Mouse (Mus musculus): Measurements from ENCODE around the gene Cxcl17. TPM values are rescaled to one million over a fixed set of nuclear protein-coding genes. Genes with fewer than 3 reads are reported as not detected.
"Not testable (repeated sequence)": the region's sequence is repeated elsewhere in the genome, so short reads cannot be mapped to it uniquely, and the experiment has no call there.

The Cxcl17 gene
- polyA plus RNA-seq, 1 experiment, result not detected

- TF ChIP-seq GATA1 (IDR thresholded peaks at IDR 0.05; ENCODE audit: low read length) (no peak), TAL1 (IDR thresholded peaks at IDR 0.05; ENCODE audit: low read length) (no peak)
- no peaks in the 10 kb centered on the region for H3K27me3 ChIP-seq (ENCODE audit: control insufficient read depth)
- H3K36me3 ChIP-seq (ENCODE audit: control insufficient read depth), result no peaks in the 10 kb centered on the region
- H3K4me3 ChIP-seq (replicated peaks), result no peak overlapping the region
- no peaks in the 10 kb centered on the region for H3K9me3 ChIP-seq (ENCODE audit: control insufficient read depth, low read length)
- H3K4me1 ChIP-seq (ENCODE audit: control insufficient read depth), result no peaks in the 10 kb centered on the region
Measured at GRCm38 (mm10) chr7:25409114-25409760, 3.4 kb downstream of the Cxcl17 start.

GRCm38 (mm10) chr7:25406468-25406867 lies 6.2 kb downstream of the Cxcl17 start:
- Histone ChIP-seq H3K27me3 (ENCODE audit: control insufficient read depth) (no peaks in the 10 kb centered on the region), H3K36me3 (ENCODE audit: control insufficient read depth) (no peaks in the 10 kb centered on the region), H3K4me3 (replicated peaks) (no peak overlapping the region), H3K4me1 (ENCODE audit: control insufficient read depth) (peaks cover 9% of the 10 kb centered on the region), H3K9me3 (ENCODE audit: control insufficient read depth, low read length) (no peaks in the 10 kb centered on the region)
- no peak for TF ChIP-seq TAL1 (IDR thresholded peaks at IDR 0.05; ENCODE audit: low read length)
- no peak for TF ChIP-seq GATA1 (IDR thresholded peaks at IDR 0.05; ENCODE audit: low read length)

- Histone ChIP-seq H3K9me3 (ENCODE audit: control insufficient read depth, low read length) (no peaks in the 10 kb centered on the region), H3K4me3 (replicated peaks) (no peak overlapping the region), H3K4me1 (ENCODE audit: control insufficient read depth) (peaks cover 9% of the 10 kb centered on the region), H3K27me3 (ENCODE audit: control insufficient read depth) (no peaks in the 10 kb centered on the region), H3K36me3 (ENCODE audit: control insufficient read depth) (no peaks in the 10 kb centered on the region)
- TF ChIP-seq TAL1 (IDR thresholded peaks at IDR 0.05; ENCODE audit: low read length) (no peak), GATA1 (IDR thresholded peaks at IDR 0.05; ENCODE audit: low read length) (no peak)
Measured at GRCm38 (mm10) chr7:25402671-25403101, 10.0 kb downstream of the Cxcl17 start.

- TF ChIP-seq GATA1 (IDR thresholded peaks at IDR 0.05; ENCODE audit: low read length) (no peak), TAL1 (IDR thresholded peaks at IDR 0.05; ENCODE audit: low read length) (no peak)
- H3K36me3 ChIP-seq (ENCODE audit: control insufficient read depth), result no peaks in the 10 kb centered on the region
- H3K4me1 ChIP-seq (ENCODE audit: control insufficient read depth), result peaks cover 9% of the 10 kb centered on the region
Measured at GRCm38 (mm10) chr7:25401986-25402385, 10.7 kb downstream of the Cxcl17 start.

GRCm38 (mm10) chr7:25401551-25401950 lies 11.1 kb downstream of the Cxcl17 start:
- TF ChIP-seq GATA1 (IDR thresholded peaks at IDR 0.05; ENCODE audit: low read length) (no peak), TAL1 (IDR thresholded peaks at IDR 0.05; ENCODE audit: low read length) (no peak)
- Histone ChIP-seq H3K9me3 (ENCODE audit: control insufficient read depth, low read length) (no peaks in the 10 kb centered on the region), H3K27me3 (ENCODE audit: control insufficient read depth) (no peaks in the 10 kb centered on the region), H3K4me3 (replicated peaks) (no peak overlapping the region), H3K36me3 (ENCODE audit: control insufficient read depth) (no peaks in the 10 kb centered on the region), H3K4me1 (ENCODE audit: control insufficient read depth) (peaks cover 11% of the 10 kb centered on the region)

More at GRCm38 (mm10) chr7:25401986-25402385, 10.7 kb downstream of the Cxcl17 start:
- H3K27me3 ChIP-seq (ENCODE audit: control insufficient read depth), result no peaks in the 10 kb centered on the region
- H3K4me3 ChIP-seq (replicated peaks), result no peak overlapping the region
- no peaks in the 10 kb centered on the region for H3K9me3 ChIP-seq (ENCODE audit: control insufficient read depth, low read length)

- peaks cover 14% of the 10 kb centered on the region for H3K27me3 ChIP-seq (ENCODE audit: control insufficient read depth)
- H3K9me3 ChIP-seq (ENCODE audit: control insufficient read depth, low read length); H3K4me3 ChIP-seq (replicated peaks); H3K36me3 ChIP-seq (ENCODE audit: control insufficient read depth): not testable (repeated sequence)
- peaks cover 35% of the 10 kb centered on the region for H3K4me1 ChIP-seq (ENCODE audit: control insufficient read depth)
Measured at GRCm38 (mm10) chr7:25399028-25399427, 13.7 kb downstream of the Cxcl17 start.

GRCm38 (mm10) chr7:25398610-25399009 lies 14.1 kb downstream of the Cxcl17 start, which contains the start of gene Lipe:
Gene Lipe (minus strand): TSS chr7:25398710.
- Histone ChIP-seq H3K27me3 (ENCODE audit: control insufficient read depth) (peaks cover 17% of the 10 kb centered on the region), H3K4me1 (ENCODE audit: control insufficient read depth) (peaks cover 39% of the 10 kb centered on the region), H3K4me3 (replicated peaks) (no peak within 1 kb of the TSS), H3K36me3 (ENCODE audit: control insufficient read depth) (no peaks in the 10 kb centered on the region), H3K9me3 (ENCODE audit: control insufficient read depth, low read length) (no peaks in the 10 kb centered on the region)
- no peak for TF ChIP-seq GATA1 (IDR thresholded peaks at IDR 0.05; ENCODE audit: low read length)
- TF ChIP-seq TAL1 (IDR thresholded peaks at IDR 0.05; ENCODE audit: low read length), result no peak

GRCm38 (mm10) chr7:25396621-25397020 lies 16.1 kb downstream of the Cxcl17 start:
- no peak for TF ChIP-seq GATA1 (IDR thresholded peaks at IDR 0.05; ENCODE audit: low read length)
- TF ChIP-seq TAL1 (IDR thresholded peaks at IDR 0.05; ENCODE audit: low read length), result no peak
- Histone ChIP-seq H3K9me3 (ENCODE audit: control insufficient read depth, low read length) (no peaks in the 10 kb centered on the region), H3K4me3 (replicated peaks) (no peak overlapping the region), H3K36me3 (ENCODE audit: control insufficient read depth) (no peaks in the 10 kb centered on the region; the same call in 1 of the 2 replicates), H3K27me3 (ENCODE audit: control insufficient read depth) (peaks cover 17% of the 10 kb centered on the region), H3K4me1 (ENCODE audit: control insufficient read depth) (peaks cover 36% of the 10 kb centered on the region)

- Histone ChIP-seq H3K4me1 (ENCODE audit: control insufficient read depth) (peaks cover 41% of the 10 kb centered on the region), H3K9me3 (ENCODE audit: control insufficient read depth, low read length) (no peaks in the 10 kb centered on the region), H3K4me3 (replicated peaks) (peak overlapping the region; percentile 71), H3K36me3 (ENCODE audit: control insufficient read depth) (no peaks in the 10 kb centered on the region; the same call in 1 of the 2 replicates), H3K27me3 (ENCODE audit: control insufficient read depth) (peaks cover 17% of the 10 kb centered on the region)
- TF ChIP-seq GATA1 (IDR thresholded peaks at IDR 0.05; ENCODE audit: low read length), result no peak
- TF ChIP-seq TAL1 (IDR thresholded peaks at IDR 0.05; ENCODE audit: low read length), result no peak
Measured at GRCm38 (mm10) chr7:25395558-25396521, 16.8 kb downstream of the Cxcl17 start.

All from erythroblast, embryonic 14.5 days (primary cell).